Mouse (Mus musculus) forebrain, embryonic 16.5 days (tissue): ENCODE data around the gene Clasp2. TPM values are rescaled to one million over a fixed set of nuclear protein-coding genes. Genes with fewer than 3 reads are reported as not detected.
A peak's percentile ranks its signal among the peaks of the same experiment; 100 is the strongest.
"Not testable (repeated sequence)": the region's sequence is repeated elsewhere in the genome, so short reads cannot be mapped to it uniquely, and the experiment has no call there.

Experiments
- ATAC-seq: fragments of 200-750 bp; cut with Nextera tagmentation; 2 replicates; pipeline ENCODE4 v1.8.0; 2017; ENCODE audit warnings: mild to moderate bottlenecking, moderate library complexity
- H3K27ac ChIP-seq: fragments of 300-500 bp; sonication (generic); 2 replicates; pipeline ENCODE4 v1.5.1; 2014; ENCODE audit warnings: low read length, control low read depth
- H3K27me3 ChIP-seq: fragments of 300-500 bp; sonication (generic); replicated peaks from 2 replicates; pipeline ENCODE4 v1.6.1; 2014; ENCODE audit warnings: low read length; ENCODE audit not compliant: control insufficient read depth, insufficient read depth
- H3K36me3 ChIP-seq: fragments of 300-500 bp; sonication (generic); 2 replicates; pipeline ENCODE4 v1.6.1; 2014; ENCODE audit not compliant: control insufficient read depth, insufficient read depth
- H3K4me1 ChIP-seq: fragments of 300-500 bp; sonication (generic); replicated peaks from 2 replicates; pipeline ENCODE4 v1.6.1; 2014; ENCODE audit warnings: low read length; ENCODE audit not compliant: control insufficient read depth, insufficient read depth
- H3K4me2 ChIP-seq: fragments of 300-500 bp; sonication (generic); 2 replicates; pipeline ENCODE4 v1.6.1; 2014; ENCODE audit warnings: mild to moderate bottlenecking, low read length, control low read depth
- H3K4me3 ChIP-seq: fragments of 300-500 bp; sonication (generic); replicated peaks from 2 replicates; pipeline ENCODE4 v1.5.1; 2014; ENCODE audit warnings: mild to moderate bottlenecking, low read length, control low read depth
- H3K9ac ChIP-seq: fragments of 300-500 bp; sonication (generic); replicated peaks from 2 replicates; pipeline ENCODE4 v1.6.1; 2014; ENCODE audit warnings: low read depth, low read length, control low read depth
- H3K9me3 ChIP-seq: fragments of 300-500 bp; sonication (generic); 2 replicates; pipeline ENCODE4 v1.6.1; 2016; ENCODE audit warnings: low read length; ENCODE audit not compliant: control insufficient read depth
- WGBS: fragments of 180-500 bp; shearing (Covaris S2); extraction: QIAGEN DNeasy Blood & Tissue Kit; methylation state at CpG from one replicate; pipeline ENCODE4 v1.1.7; 2014; 5-methylcytosine and 5-hydroxymethylcytosine counted together
- polyA plus RNA-seq: library from polyadenylated mRNA; unstranded; fragments of >200 nt; fragmentation: Nextera tagmentation; extraction: Ambion mirVana; gene quantifications from 2 replicates; pipeline ENCODE4 v1.2.1, GENCODE M21; 2015

The Clasp2 gene
- polyA plus RNA-seq, 1 experiment from 2014 or later = 143 TPM

GRCm38 (mm10) chr9:113724646-113725045 lies 16.6 kb upstream of the Clasp2 start:
- 87% methylated on average over 15 of the region's 15 CpGs for WGBS
- no peak overlapping the region for H3K27ac ChIP-seq
- no peaks in the 10 kb centered on the region for H3K27me3 ChIP-seq
- H3K9ac ChIP-seq = no peak overlapping the region
- H3K4me1 ChIP-seq = no peaks in the 10 kb centered on the region
- no peaks in the 10 kb centered on the region for H3K36me3 ChIP-seq
- no peak for ATAC-seq
- H3K4me3 ChIP-seq = no peak overlapping the region
- H3K4me2 ChIP-seq = no peak overlapping the region
- no peaks in the 10 kb centered on the region for H3K9me3 ChIP-seq

- not testable (repeated sequence) for H3K9me3 ChIP-seq
These were observed 15.7 kb upstream of the Clasp2 start for GRCm38 (mm10) chr9:113725609-113726008.

GRCm38 (mm10) chr9:113726131-113726530 lies 15.1 kb upstream of the Clasp2 start:
- no peak overlapping the region for H3K4me2 ChIP-seq
- H3K9ac ChIP-seq = no peak overlapping the region
- H3K27ac ChIP-seq = no peak overlapping the region
- H3K9me3 ChIP-seq = no peaks in the 10 kb centered on the region
- H3K4me1 ChIP-seq = no peaks in the 10 kb centered on the region
- no peaks in the 10 kb centered on the region for H3K27me3 ChIP-seq
- H3K36me3 ChIP-seq = no peaks in the 10 kb centered on the region
- ATAC-seq = no peak
- 74% methylated on average over 3 of the region's 3 CpGs for WGBS
- no peak overlapping the region for H3K4me3 ChIP-seq

More at GRCm38 (mm10) chr9:113725609-113726008, 15.7 kb upstream of the Clasp2 start:
- 88% methylated on average over 5 of the region's 5 CpGs for WGBS
- not testable (repeated sequence) for ATAC-seq, H3K27ac ChIP-seq, H3K4me2 ChIP-seq, H3K36me3 ChIP-seq, H3K4me3 ChIP-seq, H3K27me3 ChIP-seq, H3K4me1 ChIP-seq, H3K9ac ChIP-seq

GRCm38 (mm10) chr9:113726991-113727680 lies 14.1 kb upstream of the Clasp2 start:
- Histone ChIP-seq H3K36me3 (no peaks in the 10 kb centered on the region), H3K27me3 (no peaks in the 10 kb centered on the region), H3K4me2 (no peak overlapping the region), H3K9me3 (no peaks in the 10 kb centered on the region), H3K27ac (no peak overlapping the region), H3K9ac (no peak overlapping the region), H3K4me3 (no peak overlapping the region), H3K4me1 (no peaks in the 10 kb centered on the region)
- no peak for ATAC-seq
- WGBS = 91% methylated on average over 18 of the region's 18 CpGs

- no peak overlapping the region for H3K27ac ChIP-seq
- H3K9ac ChIP-seq = no peak overlapping the region
- H3K27me3 ChIP-seq = no peaks in the 10 kb centered on the region
- no peaks in the 10 kb centered on the region for H3K36me3 ChIP-seq
- H3K9me3 ChIP-seq = no peaks in the 10 kb centered on the region
- H3K4me2 ChIP-seq = no peak overlapping the region
- H3K4me1 ChIP-seq = no peaks in the 10 kb centered on the region
- no peak for ATAC-seq
- 89% methylated on average over 3 of the region's 3 CpGs for WGBS
- no peak overlapping the region for H3K4me3 ChIP-seq
These were observed 9.7 kb upstream of the Clasp2 start for GRCm38 (mm10) chr9:113731540-113731939.

GRCm38 (mm10) chr9:113735920-113736319 lies 5.4 kb upstream of the Clasp2 start:
- Histone ChIP-seq H3K27ac (no peak overlapping the region), H3K4me3 (no peak overlapping the region), H3K9ac (no peak overlapping the region), H3K4me2 (no peak overlapping the region), H3K4me1 (peaks cover 6% of the 10 kb centered on the region), H3K36me3 (no peaks in the 10 kb centered on the region), H3K27me3 (no peaks in the 10 kb centered on the region), H3K9me3 (no peaks in the 10 kb centered on the region)
- no peak for ATAC-seq

GRCm38 (mm10) chr9:113738021-113738420 lies 3.3 kb upstream of the Clasp2 start:
- Histone ChIP-seq H3K27me3 (no peaks in the 10 kb centered on the region), H3K9me3 (no peaks in the 10 kb centered on the region), H3K4me3 (no peak overlapping the region), H3K27ac (no peak overlapping the region), H3K4me2 (no peak overlapping the region), H3K9ac (no peak overlapping the region), H3K36me3 (no peaks in the 10 kb centered on the region), H3K4me1 (peaks cover 12% of the 10 kb centered on the region)
- no peak for ATAC-seq
- 66% methylated on average over 9 of the region's 9 CpGs for WGBS

- WGBS = 85% methylated on average over 6 of the region's 6 CpGs
- H3K4me1 ChIP-seq = peaks cover 12% of the 10 kb centered on the region
- no peak overlapping the region for H3K4me3 ChIP-seq
- no peak for ATAC-seq
- H3K27ac ChIP-seq = no peak overlapping the region
- H3K27me3 ChIP-seq = no peaks in the 10 kb centered on the region
- H3K9ac ChIP-seq = no peak overlapping the region
- no peak overlapping the region for H3K4me2 ChIP-seq
- no peaks in the 10 kb centered on the region for H3K9me3 ChIP-seq
- no peaks in the 10 kb centered on the region for H3K36me3 ChIP-seq
These were observed 2.3 kb upstream of the Clasp2 start for GRCm38 (mm10) chr9:113738941-113739340.

GRCm38 (mm10) chr9:113741637-113742137 lies 414 bp downstream of the Clasp2 start:
- H3K27me3 ChIP-seq = no peaks in the 10 kb centered on the region
- peaks cover 12% of the 10 kb centered on the region for H3K4me1 ChIP-seq
- H3K36me3 ChIP-seq = no peaks in the 10 kb centered on the region
- H3K9ac ChIP-seq = peak overlapping the region; percentile 73
- WGBS = under 1% methylated on average over 61 of the region's 64 CpGs
- peak; percentile 81; the same call in 1 of the 2 replicates for ATAC-seq
- peak overlapping the region; percentile 97 for H3K4me3 ChIP-seq
- peak overlapping the region; percentile 45 for H3K27ac ChIP-seq
- peak overlapping the region; percentile 81 for H3K4me2 ChIP-seq
- H3K9me3 ChIP-seq = no peaks in the 10 kb centered on the region
